Mouse (Mus musculus) stomach, embryonic 14.5 days (tissue): ENCODE data around the gene Gpd1. TPM values are rescaled to one million over a fixed set of nuclear protein-coding genes. Genes with fewer than 3 reads are reported as not detected.
A peak's percentile ranks its signal among the peaks of the same experiment; 100 is the strongest.
"Not testable (repeated sequence)": the region's sequence is repeated elsewhere in the genome, so short reads cannot be mapped to it uniquely, and the experiment has no call there.

Source experiments
- ATAC-seq: fragments of 200-750 bp; cut with Nextera tagmentation; 2 replicates; pipeline ENCODE4 v1.8.0; 2017; ENCODE audit warnings: low read depth, moderate TSS enrichment; ENCODE audit not compliant: insufficient number of reproducible peaks, insufficient read depth, low FRiP score
- H3K27ac ChIP-seq: fragments of 300-500 bp; sonication (generic); 2 replicates; pipeline ENCODE4 v1.5.1; 2014; ENCODE audit warnings: mild to moderate bottlenecking, low read length, moderate library complexity, mixed read lengths
- H3K27me3 ChIP-seq: fragments of 300-500 bp; sonication (generic); 2 replicates; pipeline ENCODE4 v1.6.1; 2014; ENCODE audit warnings: low read length, control low read depth, mixed read lengths; ENCODE audit not compliant: control insufficient read depth, insufficient read depth
- H3K36me3 ChIP-seq: fragments of 300-500 bp; sonication (generic); 2 replicates; pipeline ENCODE4 v1.6.1; 2014; ENCODE audit warnings: mild to moderate bottlenecking, control low read depth, low read length, moderate library complexity, mixed read lengths; ENCODE audit not compliant: control insufficient read depth, insufficient read depth
- H3K4me1 ChIP-seq: fragments of 300-500 bp; sonication (generic); 2 replicates; pipeline ENCODE4 v1.6.1; 2014; ENCODE audit warnings: low read length, control low read depth, mixed read lengths; ENCODE audit not compliant: control insufficient read depth, insufficient read depth
- H3K4me2 ChIP-seq: fragments of 300-500 bp; sonication (generic); replicated peaks from 2 replicates; pipeline ENCODE4 v1.6.1; 2014; ENCODE audit warnings: low read depth, low read length, control low read depth
- H3K4me3 ChIP-seq: fragments of 300-500 bp; sonication (generic); 2 replicates; pipeline ENCODE4 v1.5.1; 2014; ENCODE audit warnings: low read depth, low read length, control low read depth
- H3K9ac ChIP-seq: fragments of 300-500 bp; sonication (generic); replicated peaks from 2 replicates; pipeline ENCODE4 v1.6.1; 2014; ENCODE audit warnings: low read depth, mild to moderate bottlenecking, control low read depth, low read length, moderate library complexity, mixed read lengths
- H3K9me3 ChIP-seq: fragments of 300-500 bp; sonication (generic); 2 replicates; pipeline ENCODE4 v1.6.1; 2016; ENCODE audit warnings: low read depth, low read length, control low read depth; ENCODE audit not compliant: control insufficient read depth
- WGBS: fragments of 180-500 bp; shearing (Covaris S2); extraction: QIAGEN DNeasy Blood & Tissue Kit; methylation state at CpG from one replicate; pipeline ENCODE4 v1.1.7; 2014; 5-methylcytosine and 5-hydroxymethylcytosine counted together
- polyA plus RNA-seq: library from polyadenylated mRNA; unstranded; fragments of >200 nt; fragmentation: Nextera tagmentation; extraction: Ambion mirVana; gene quantifications from 2 replicates; pipeline ENCODE4 v1.2.1, GENCODE M21; 2014

Gpd1 gene
- polyA plus RNA-seq, 1 experiment from 2014 or later = 0.20 TPM

DNA sequence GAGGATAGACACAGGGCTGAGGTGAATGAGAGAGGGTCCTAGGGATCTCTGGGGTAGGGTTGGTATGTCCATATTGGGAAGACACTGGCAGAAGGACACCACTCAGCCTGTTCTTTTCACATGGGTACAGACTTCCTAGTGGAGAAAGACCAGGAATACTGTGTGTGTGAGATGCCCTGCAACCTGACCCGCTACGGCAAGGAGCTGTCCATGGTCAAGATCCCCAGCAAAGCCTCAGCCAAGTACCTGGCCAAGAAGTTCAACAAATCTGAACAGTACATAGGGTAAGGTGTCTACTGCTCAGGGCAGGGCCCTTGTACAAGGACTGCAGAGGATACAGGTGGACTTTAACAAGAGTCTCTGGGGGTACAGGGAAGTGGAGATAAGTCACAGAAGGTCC is 20.0 kb upstream of the Gpd1 start:
- Histone ChIP-seq H3K27ac (no peak overlapping the region), H3K27me3 (no peaks in the 10 kb centered on the region), H3K4me1 (peaks cover 11% of the 10 kb centered on the region; the same call in 1 of the 2 replicates), H3K36me3 (no peaks in the 10 kb centered on the region), H3K4me2 (no peak overlapping the region), H3K9me3 (no peaks in the 10 kb centered on the region), H3K9ac (no peak overlapping the region), H3K4me3 (no peak overlapping the region)
- 8% methylated on average over 2 of the region's 2 CpGs for WGBS
- no peak for ATAC-seq

DNA sequence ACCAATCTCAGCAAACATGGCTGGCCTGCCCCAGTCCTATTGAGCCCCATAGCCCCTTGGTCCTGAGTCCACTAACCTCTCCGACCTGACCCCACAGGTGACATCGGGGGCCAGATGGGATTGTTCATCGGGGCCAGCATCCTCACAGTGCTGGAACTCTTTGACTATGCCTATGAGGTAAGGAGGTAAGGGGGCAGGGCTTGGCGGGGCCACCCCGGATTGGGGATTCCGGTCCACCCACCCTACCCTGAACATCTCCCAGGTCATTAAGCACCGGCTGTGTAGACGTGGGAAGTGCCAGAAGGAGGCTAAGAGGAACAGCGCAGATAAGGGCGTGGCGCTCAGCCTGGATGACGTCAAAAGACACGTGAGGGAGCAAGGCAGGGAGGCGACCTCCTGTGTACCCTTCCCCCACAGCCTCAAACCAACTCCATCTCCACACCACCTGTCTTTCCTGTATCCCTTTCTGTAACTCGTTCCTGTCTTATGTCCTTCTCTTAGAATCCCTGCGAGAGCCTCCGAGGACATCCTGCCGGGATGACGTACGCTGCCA is 18.7 kb upstream of the Gpd1 start:
- Histone ChIP-seq H3K27me3 (no peaks in the 10 kb centered on the region), H3K4me1 (peaks cover 17% of the 10 kb centered on the region; the same call in 1 of the 2 replicates), H3K9me3 (no peaks in the 10 kb centered on the region), H3K27ac (no peak overlapping the region), H3K4me3 (no peak overlapping the region), H3K36me3 (peaks cover 3% of the 10 kb centered on the region; the same call in 1 of the 2 replicates), H3K4me2 (no peak overlapping the region), H3K9ac (no peak overlapping the region)
- ATAC-seq = no peak
- 33% methylated on average over 20 of the region's 20 CpGs for WGBS

DNA sequence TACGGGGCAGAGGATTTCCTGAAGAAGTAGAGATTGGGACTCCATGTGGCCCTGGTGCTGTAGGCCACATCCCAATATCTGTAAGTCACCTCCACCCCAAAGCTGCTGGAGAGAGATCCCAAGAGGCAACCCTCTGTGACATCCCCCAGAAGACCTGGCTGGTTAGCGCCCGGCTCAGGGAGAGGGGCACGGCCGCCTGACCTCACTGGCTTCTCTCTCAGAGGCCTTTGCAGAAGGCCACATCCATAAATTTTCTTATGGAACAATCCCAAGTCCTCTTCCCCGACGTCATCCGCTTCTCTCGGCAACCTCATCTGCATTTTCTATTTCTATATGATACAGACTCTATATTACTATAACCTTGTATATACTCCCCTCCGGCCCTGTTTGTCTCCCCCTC is 17.6 kb upstream of the Gpd1 start:
- Histone ChIP-seq H3K9ac (no peak overlapping the region), H3K4me3 (no peak overlapping the region), H3K36me3 (peaks cover 8% of the 10 kb centered on the region; the same call in 1 of the 2 replicates), H3K27me3 (no peaks in the 10 kb centered on the region), H3K4me2 (no peak overlapping the region), H3K9me3 (no peaks in the 10 kb centered on the region), H3K27ac (no peak overlapping the region), H3K4me1 (peaks cover 17% of the 10 kb centered on the region; the same call in 1 of the 2 replicates)
- no peak for ATAC-seq
- 84% methylated on average over 10 of the region's 10 CpGs for WGBS

DNA sequence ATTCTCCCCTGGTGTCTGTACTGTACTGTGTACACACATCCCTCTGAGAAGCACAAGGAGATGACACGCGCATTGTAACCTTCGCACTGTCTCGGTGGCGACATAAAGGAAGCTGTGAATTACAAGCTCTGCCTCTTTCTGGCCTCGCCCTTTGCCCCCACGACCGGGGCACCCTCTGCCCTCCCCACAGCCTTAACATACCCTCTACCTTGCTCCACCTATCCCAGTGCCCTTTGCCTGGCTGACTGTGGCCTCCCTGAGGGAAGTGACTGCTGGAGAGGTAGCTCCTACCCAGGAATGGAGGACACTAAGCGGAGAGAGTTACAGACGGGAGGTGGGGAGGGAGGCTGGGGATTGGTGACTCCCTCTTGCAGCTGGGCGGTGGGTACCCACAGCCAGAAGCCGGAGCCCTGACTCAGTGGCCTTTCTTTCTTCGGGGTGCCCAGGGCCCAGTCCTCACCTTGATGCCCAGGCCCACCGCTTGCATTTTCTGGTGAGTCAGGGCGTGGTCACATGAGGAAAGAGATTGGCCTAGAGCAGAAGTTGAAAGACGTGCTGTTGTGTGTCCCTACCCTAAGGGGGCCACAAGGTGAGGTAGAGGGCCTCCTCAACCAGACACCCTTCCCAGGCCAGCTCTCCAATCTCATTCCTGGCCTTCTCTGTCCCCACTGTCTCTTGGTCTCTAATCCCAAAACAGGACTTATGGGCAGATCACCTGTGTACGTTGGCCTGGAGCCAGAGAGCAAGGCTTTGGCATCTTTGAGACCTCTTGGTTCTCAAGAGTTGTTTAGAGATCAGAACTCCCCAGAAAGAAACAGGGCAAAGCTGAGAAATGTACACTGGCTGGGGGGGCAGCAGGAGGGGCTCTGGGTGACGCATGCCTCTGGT is 16.9 kb upstream of the Gpd1 start:
- Histone ChIP-seq H3K9ac (no peak overlapping the region), H3K9me3 (no peaks in the 10 kb centered on the region), H3K27me3 (no peaks in the 10 kb centered on the region), H3K4me3 (no peak overlapping the region), H3K27ac (no peak overlapping the region), H3K36me3 (peaks cover 9% of the 10 kb centered on the region; the same call in 1 of the 2 replicates), H3K4me2 (no peak overlapping the region), H3K4me1 (peaks cover 17% of the 10 kb centered on the region; the same call in 1 of the 2 replicates)
- WGBS = 82% methylated on average over 18 of the region's 18 CpGs
- no peak for ATAC-seq

DNA sequence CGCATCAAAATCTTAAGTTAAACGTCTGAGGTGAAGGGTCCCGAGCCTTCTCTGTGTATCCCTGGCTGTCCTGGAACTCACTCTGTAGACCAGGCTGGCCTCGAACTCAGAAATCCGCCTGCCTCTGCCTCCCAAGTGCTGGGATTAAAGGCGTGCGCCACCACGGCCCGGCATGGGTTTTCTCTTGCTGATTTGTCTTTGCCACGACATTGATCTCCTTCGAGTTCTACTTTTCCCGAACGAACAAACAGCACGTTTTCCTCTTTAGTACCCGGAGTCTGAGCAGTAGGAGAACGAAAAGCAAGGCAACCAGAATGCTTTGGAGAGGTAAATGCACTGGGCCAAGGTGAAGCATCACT is 15.7 kb upstream of the Gpd1 start:
- H3K9me3 ChIP-seq, H3K27me3 ChIP-seq, ATAC-seq: not testable (repeated sequence)
- H3K27ac ChIP-seq = peak overlapping the region; percentile 94; the same call in 1 of the 2 replicates
- H3K4me1 ChIP-seq = peaks cover 17% of the 10 kb centered on the region; the same call in 1 of the 2 replicates
- 0 out of 2 replicates have a peak overlapping the region, but pooled peaks have one; percentile 18 for H3K9ac ChIP-seq
- WGBS = 48% methylated on average over 16 of the region's 16 CpGs
- H3K4me3 ChIP-seq = peak overlapping the region; percentile 74
- H3K36me3 ChIP-seq = peaks cover 14% of the 10 kb centered on the region
- H3K4me2 ChIP-seq = peak overlapping the region; percentile 41

DNA sequence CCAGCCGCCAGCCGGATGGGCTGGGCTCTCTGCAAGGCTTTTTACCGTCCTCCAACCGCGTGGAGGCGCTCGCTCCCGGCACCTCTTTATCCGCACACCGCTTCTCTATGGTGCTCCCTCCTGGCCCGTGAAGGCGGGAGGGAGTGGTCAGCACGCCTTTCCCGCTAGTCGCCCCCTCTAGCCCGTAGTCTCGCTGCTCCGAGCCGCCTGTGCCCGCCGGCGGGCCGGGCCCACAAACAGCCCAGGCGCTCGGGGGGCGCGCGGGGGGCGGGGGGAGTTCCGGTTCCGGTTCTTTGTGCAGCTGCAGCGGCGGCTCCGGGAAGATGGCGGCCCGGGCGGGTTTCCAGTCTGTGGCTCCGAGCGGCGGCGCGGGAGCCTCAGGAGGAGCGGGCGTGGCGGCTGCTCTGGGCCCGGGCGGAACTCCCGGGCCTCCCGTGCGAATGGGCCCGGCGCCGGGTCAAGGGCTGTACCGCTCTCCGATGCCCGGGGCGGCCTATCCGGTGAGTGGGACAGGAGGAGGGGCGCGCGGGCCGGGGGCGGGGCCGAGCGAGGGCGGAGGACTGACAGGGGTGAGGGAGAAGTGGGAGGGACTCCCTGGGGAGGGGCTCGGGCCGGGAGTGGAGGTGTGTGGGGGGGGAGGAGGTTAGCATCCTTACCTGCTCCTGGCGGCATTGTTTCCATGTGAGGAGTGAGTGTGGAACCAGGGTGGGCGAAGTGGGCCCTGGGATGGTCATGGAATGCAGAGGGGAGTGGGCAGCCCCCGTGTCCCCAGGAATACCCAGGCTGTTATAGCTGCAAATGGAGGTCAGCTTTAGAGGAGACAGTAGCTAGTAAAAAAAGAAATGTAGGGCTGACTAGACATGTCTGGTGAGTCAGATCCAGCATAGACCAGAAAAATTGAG is 15.1 kb upstream of the Gpd1 start, which contains the start of gene Smarcd1:
Gene Smarcd1, plus strand, starts transcription at position 131 of the 902 bp plus-strand sequence.
- H3K27me3 ChIP-seq = no peaks in the 10 kb centered on the region
- H3K4me1 ChIP-seq = peaks cover 17% of the 10 kb centered on the region; the same call in 1 of the 2 replicates
- H3K4me2 ChIP-seq = peak within 1 kb of the TSS; percentile 59
- H3K9ac ChIP-seq = peak within 1 kb of the TSS; percentile 82
- peak; percentile 94 for ATAC-seq
- peak within 1 kb of the TSS; percentile 74 for H3K4me3 ChIP-seq
- WGBS = under 1% methylated on average over 70 of the region's 71 CpGs
- peaks cover 18% of the 10 kb centered on the region for H3K36me3 ChIP-seq
- peak within 1 kb of the TSS; percentile 94 for H3K27ac ChIP-seq
- no peaks in the 10 kb centered on the region for H3K9me3 ChIP-seq

DNA sequence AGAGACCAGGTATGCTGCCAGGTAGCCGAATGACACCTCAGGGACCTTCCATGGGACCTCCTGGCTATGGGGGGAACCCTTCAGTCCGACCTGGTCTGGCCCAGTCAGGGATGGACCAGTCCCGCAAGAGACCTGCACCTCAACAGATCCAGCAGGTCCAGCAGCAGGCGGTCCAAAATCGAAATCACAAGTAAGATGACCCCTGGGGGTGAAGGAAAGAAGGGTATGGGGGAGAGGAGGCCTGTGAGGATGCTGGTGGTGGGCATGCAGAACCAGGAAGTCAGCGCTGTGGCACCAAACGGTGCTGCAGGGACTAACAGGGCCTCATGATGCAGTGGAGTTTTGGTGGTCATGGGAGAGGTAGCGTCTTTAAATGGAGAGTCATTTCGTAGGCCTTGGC is 14.2 kb upstream of the Gpd1 start:
- peaks cover 17% of the 10 kb centered on the region; the same call in 1 of the 2 replicates for H3K4me1 ChIP-seq
- peaks cover 26% of the 10 kb centered on the region for H3K36me3 ChIP-seq
- ATAC-seq = no peak
- peak overlapping the region; percentile 59 for H3K4me2 ChIP-seq
- H3K27ac ChIP-seq = peak overlapping the region; percentile 94; the same call in 1 of the 2 replicates
- H3K27me3 ChIP-seq = no peaks in the 10 kb centered on the region
- WGBS = 58% methylated on average over 9 of the region's 9 CpGs
- H3K4me3 ChIP-seq = peak overlapping the region; percentile 74
- H3K9me3 ChIP-seq = no peaks in the 10 kb centered on the region
- peak overlapping the region; percentile 82; the same call in 1 of the 2 replicates for H3K9ac ChIP-seq

DNA sequence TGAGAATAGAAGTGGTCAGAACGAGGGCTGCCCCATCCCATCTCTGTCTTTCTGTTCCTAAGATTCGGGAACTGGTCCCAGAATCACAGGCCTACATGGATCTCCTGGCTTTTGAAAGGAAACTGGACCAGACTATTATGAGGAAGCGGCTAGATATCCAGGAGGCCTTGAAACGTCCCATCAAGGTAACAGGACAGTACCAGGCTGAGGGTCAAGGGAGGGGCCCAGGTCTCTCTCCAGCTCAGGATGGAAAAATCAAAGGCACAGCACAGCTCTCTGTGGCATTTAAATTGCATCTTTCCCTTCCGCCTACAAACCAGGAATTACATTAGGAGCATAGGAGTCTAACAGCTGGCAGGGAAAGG is 13.7 kb upstream of the Gpd1 start:
- no peak for ATAC-seq
- Histone ChIP-seq H3K27ac (no peak overlapping the region), H3K4me2 (peak overlapping the region; percentile 59; the same call in 1 of the 2 replicates), H3K27me3 (no peaks in the 10 kb centered on the region), H3K9me3 (no peaks in the 10 kb centered on the region), H3K4me3 (0 out of 2 replicates have a peak overlapping the region, but pooled peaks have one; percentile 3), H3K36me3 (peaks cover 31% of the 10 kb centered on the region), H3K4me1 (peaks cover 17% of the 10 kb centered on the region; the same call in 1 of the 2 replicates), H3K9ac (0 out of 2 replicates have a peak overlapping the region, but pooled peaks have one; percentile 82)
- WGBS = 70% methylated on average over 5 of the region's 5 CpGs
